Mouse (Mus musculus): ENCODE data around the gene Tbx10.
"Not testable (repeated sequence)": the region's sequence is repeated elsewhere in the genome, so short reads cannot be mapped to it uniquely, and the experiment has no call there.

DNA sequence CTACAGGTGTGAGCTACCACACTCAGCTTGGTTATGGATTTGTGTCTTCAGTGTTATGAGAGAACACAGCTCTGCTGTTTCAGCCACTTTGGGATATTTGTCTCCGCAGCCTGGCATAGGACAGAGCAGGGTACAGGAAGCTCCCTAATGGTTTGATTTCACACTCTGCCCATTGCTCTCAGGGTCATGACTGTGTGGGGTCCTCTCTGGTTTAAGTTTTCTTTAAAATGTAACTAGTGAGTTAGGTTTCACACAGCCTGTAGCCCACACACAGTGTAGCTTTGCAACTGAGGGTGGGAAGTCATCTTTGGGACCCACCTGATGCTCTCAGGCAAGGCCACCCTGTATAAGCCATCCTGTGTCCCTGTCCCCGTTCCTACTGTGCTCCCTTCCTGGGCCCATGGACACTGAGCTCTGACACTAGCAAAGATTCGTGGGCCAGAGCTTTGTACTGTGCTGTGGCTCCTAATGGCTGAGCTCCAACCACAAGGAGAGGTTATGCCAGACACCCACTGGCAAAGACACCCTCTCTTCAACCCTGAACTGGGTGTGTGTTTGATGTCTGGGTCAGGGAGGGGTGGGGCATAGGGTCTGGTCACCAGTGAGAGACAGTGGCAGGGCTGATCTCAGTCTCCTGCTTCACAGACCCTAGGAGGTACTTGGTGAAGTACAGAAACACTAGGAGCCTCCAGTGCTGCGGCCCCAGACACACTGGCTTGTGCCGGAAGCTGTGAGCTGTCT, 35.1 kb upstream of the Tbx10 start:
- not testable (repeated sequence) for TF ChIP-seq CTCF, EP300 (IDR thresholded peaks at IDR 0.05)
